Mouse (Mus musculus): ENCODE results near the gene Wipf2. TPM values are rescaled to one million over a fixed set of nuclear protein-coding genes. Genes with fewer than 3 reads are reported as not detected.

Wipf2 gene
- total and polyA plus RNA-seq, 2 experiments from 2014 or later, result 3.5 to 10.4 TPM

DNA sequence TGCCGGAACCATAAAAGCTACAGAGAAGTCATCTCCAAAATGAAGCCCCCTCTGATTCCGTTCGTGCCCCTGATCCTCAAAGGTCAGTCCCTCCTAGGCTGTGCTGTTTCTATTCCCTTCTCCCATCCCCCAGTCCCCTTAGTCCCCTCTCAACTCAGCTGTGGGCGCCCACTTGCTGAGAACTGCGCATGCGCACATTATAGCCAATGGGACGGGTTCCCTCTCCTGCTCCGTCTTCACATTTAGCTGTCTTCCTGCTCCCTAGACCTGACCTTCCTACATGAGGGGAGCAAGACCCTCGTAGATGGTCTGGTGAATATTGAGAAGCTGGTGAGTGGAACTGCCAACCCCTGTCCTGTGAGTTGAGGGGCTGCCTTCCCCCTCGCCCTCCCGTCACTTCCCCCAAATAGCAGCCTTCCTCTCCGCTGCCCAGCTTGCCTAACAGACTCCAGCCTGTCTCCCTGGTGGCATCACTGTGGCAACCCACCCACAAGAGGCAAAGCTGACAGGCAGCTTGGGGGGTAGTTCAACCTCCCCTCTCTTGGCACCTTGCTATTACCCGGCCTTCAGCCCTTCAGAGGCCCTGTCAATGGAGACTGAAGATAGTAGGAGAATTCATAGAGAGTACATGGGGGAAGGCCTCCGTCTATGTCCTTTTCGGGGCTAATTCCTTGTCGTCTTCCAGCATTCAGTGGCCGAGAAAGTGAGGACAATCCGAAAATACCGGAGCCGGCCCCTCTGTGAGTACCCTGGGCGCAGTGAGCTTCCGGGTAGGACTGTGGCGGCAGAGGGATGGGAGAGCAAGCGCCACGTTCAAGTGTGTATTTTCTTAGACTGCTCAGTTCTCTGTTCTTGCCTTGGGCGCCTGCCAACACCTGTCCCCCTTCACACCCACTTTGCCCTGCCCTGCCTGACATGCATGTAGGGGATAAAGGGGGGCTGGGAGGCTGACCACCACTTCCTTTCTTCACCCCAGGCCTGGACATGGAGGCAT lies 13.0 kb upstream of the Wipf2 start:
- 0 out of 2 replicates have a peak overlapping the region, but pooled peaks have one; percentile 6 for H3K4me3 ChIP-seq (ENCODE audit: low read length)
- 0 out of 2 replicates have a peak overlapping the region, but pooled peaks have one; percentile 13 for H3K9ac ChIP-seq (replicated peaks; ENCODE audit: low read length)
- H3K4me2 ChIP-seq (ENCODE audit: low read depth, low read length), result peak overlapping the region; percentile 38
- H3K9me3 ChIP-seq (ENCODE audit: low read length), result no peaks in the 10 kb centered on the region
- WGBS, result 46% methylated on average over 26 of the region's 26 CpGs
- no peaks in the 10 kb centered on the region for H3K27me3 ChIP-seq (ENCODE audit: insufficient read depth, low read length)
- peak overlapping the region; percentile 41; the same call in 1 of the 2 replicates for H3K27ac ChIP-seq
- H3K4me1 ChIP-seq (ENCODE audit: insufficient read depth, low read length), result peaks cover 21% of the 10 kb centered on the region
- peaks cover 3% of the 10 kb centered on the region; the same call in 1 of the 2 replicates for H3K36me3 ChIP-seq (ENCODE audit: insufficient read depth, low read length)
- ATAC-seq (peak; percentile 34; the same call in 1 of the 2 replicates), DNase-seq (ENCODE audit: low spot score) (peak; percentile 78)
- TF ChIP-seq CTCF (IDR thresholded peaks at IDR 0.05; ENCODE audit: low read depth), result no peak

DNA sequence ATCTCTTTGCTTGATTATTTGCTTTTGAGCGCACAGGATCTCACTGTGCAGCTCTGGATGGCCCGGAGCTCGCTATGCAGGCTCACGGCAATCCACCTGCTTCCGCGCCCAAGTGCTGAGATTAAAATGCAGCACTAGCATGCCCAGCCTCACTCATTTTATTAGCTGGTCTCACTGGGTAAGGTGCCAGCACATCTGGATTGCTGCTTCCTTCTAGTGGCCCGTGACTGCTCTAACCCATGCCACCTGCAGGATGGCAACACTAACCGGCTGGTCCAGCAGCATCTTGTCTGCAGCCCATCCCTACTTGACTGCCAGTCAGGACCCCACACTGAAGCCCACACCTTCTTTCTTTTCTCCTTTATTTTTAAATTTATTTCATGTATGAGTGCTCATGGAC lies 9.3 kb upstream of the Wipf2 start:
- ATAC-seq (no peak), DNase-seq (ENCODE audit: low spot score) (no peak)
- no peak for TF ChIP-seq CTCF (IDR thresholded peaks at IDR 0.05; ENCODE audit: low read depth)
- H3K9me3 ChIP-seq (ENCODE audit: low read length), result no peaks in the 10 kb centered on the region
- H3K4me3 ChIP-seq (ENCODE audit: low read length), result no peak overlapping the region
- no peak overlapping the region for H3K9ac ChIP-seq (replicated peaks; ENCODE audit: low read length)
- H3K4me1 ChIP-seq (ENCODE audit: insufficient read depth, low read length), result peaks cover 19% of the 10 kb centered on the region
- peaks cover 3% of the 10 kb centered on the region; the same call in 1 of the 2 replicates for H3K36me3 ChIP-seq (ENCODE audit: insufficient read depth, low read length)
- H3K27me3 ChIP-seq (ENCODE audit: insufficient read depth, low read length), result no peaks in the 10 kb centered on the region
- H3K4me2 ChIP-seq (ENCODE audit: low read depth, low read length), result no peak overlapping the region
- no peak overlapping the region for H3K27ac ChIP-seq
- 83% methylated on average over 8 of the region's 8 CpGs for WGBS

DNA sequence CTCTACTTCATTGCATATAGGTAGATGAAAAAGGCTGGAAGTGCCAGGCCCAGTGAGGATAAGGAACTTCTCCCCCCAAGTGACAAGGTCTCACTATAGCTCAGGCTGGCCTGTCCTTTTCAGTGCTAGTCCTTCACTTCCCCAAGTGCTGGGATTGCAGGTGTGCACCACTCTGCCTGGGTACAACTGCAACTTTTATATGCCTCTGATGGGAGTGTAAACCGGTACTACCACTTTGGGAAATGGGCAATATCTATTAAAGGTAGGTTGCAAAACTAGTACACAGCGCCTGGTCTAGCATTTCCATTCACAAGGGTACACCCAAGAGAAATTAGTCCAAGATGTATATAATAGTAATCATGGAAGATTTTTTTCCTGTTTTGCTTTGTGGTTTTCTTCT lies 8.8 kb upstream of the Wipf2 start:
- no peak for DNase-seq (ENCODE audit: low spot score)
- no peaks in the 10 kb centered on the region for H3K9me3 ChIP-seq (ENCODE audit: low read length)
- H3K27ac ChIP-seq, result no peak overlapping the region
- H3K9ac ChIP-seq (replicated peaks; ENCODE audit: low read length), result no peak overlapping the region
- 89% methylated on average over 2 of the region's 2 CpGs for WGBS
- peaks cover 3% of the 10 kb centered on the region; the same call in 1 of the 2 replicates for H3K36me3 ChIP-seq (ENCODE audit: insufficient read depth, low read length)
- H3K27me3 ChIP-seq (ENCODE audit: insufficient read depth, low read length), result no peaks in the 10 kb centered on the region
- peaks cover 13% of the 10 kb centered on the region for H3K4me1 ChIP-seq (ENCODE audit: insufficient read depth, low read length)
- ATAC-seq, result no peak
- no peak overlapping the region for H3K4me3 ChIP-seq (ENCODE audit: low read length)
- TF ChIP-seq CTCF (IDR thresholded peaks at IDR 0.05; ENCODE audit: low read depth), result no peak
- H3K4me2 ChIP-seq (ENCODE audit: low read depth, low read length), result no peak overlapping the region

DNA sequence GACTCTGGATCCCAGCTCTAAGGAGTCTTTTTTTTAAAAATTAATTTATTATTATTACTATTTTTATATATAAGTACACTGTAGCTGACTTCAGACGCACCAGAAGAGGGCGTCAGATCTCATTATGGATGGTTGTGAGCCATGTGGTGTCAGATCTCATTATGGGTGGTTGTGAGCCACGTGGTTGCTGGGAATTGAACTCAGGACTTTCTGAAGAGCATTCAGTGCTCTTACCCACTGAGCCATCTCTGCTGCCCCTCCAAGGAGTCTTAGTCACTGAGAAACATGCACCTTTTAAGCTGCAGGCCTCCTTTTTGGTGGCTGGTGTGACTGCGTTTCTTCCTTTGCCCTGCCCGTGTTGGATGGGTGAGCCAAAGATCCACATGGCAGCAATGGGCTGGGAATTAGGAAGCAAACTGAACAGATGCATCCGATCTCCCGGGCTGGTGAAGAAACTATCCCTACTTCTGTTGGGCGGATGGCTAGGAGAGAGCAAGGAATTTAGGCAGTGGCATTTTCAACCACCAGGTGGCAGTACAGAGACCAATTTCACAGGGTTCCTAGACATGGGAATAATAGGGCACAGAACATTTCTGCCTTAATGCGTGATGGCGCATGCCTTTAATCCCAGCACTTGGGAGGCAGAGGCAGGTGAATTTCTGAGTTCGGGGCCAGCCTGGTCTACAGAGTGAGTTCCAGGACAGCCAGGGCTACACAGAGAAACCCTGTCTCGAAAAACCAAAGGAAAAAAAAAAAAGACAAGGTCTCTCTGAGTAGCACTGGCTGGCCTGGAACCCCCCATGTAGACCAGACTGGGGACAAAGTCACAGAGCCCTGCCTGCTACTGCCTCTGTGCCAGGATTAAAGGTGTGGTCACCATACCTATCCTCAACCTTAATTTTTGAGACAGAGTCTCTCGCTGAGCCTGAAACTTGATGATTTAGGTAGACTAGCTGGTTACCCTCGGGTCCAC lies 4.4 kb upstream of the Wipf2 start:
- no peak overlapping the region for H3K4me2 ChIP-seq (ENCODE audit: low read depth, low read length)
- no peaks in the 10 kb centered on the region for H3K4me1 ChIP-seq (ENCODE audit: insufficient read depth, low read length)
- no peaks in the 10 kb centered on the region for H3K27me3 ChIP-seq (ENCODE audit: insufficient read depth, low read length)
- DNase-seq (ENCODE audit: low spot score) (peak; percentile 93), ATAC-seq (0 out of 2 replicates have a peak, but pooled peaks have one; percentile 33)
- peak; percentile 91 for TF ChIP-seq CTCF (IDR thresholded peaks at IDR 0.05; ENCODE audit: low read depth)
- no peak overlapping the region for H3K4me3 ChIP-seq (ENCODE audit: low read length)
- H3K9ac ChIP-seq (replicated peaks; ENCODE audit: low read length), result no peak overlapping the region
- no peaks in the 10 kb centered on the region for H3K36me3 ChIP-seq (ENCODE audit: insufficient read depth, low read length)
- no peak overlapping the region for H3K27ac ChIP-seq
- WGBS, result 33% methylated on average over 13 of the region's 14 CpGs
- no peaks in the 10 kb centered on the region for H3K9me3 ChIP-seq (ENCODE audit: low read length)

DNA sequence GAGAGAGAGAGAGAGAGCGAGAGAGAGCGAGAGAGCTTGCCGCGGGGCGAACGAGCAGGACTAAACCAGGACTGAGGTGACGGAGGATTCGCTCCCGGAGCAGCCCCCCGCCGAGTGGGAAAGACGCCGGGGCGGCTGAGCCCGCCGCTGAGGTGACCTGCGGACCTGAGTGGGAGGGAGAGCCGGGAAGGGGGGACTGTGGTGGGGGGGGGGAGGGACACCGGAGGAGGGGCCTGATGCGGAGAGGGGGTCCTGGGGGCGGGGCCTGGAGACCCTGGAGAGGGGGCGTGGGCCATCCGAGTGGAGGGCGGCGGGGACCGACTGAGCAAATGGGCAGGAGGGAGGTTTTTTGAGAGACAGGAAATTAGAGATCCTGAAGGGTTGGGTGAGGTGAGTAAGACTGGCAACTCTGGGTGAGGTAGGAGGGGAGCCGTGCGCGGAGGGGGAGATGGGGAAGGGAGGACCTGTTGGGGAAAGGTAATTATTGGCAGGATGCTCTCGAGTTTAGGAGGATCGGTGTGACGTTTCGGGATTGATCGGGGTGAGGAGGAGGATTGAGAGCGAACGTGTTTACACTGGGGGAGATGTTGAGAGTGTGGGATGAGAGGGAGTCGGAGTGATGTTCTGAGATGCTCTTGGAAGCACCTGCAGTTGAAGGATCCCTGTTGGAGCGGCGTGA lies 452 bp downstream of the Wipf2 start:
- Histone ChIP-seq H3K9ac (replicated peaks; ENCODE audit: low read length) (peak overlapping the region; percentile 64), H3K36me3 (ENCODE audit: insufficient read depth, low read length) (no peaks in the 10 kb centered on the region), H3K27ac (peak overlapping the region; percentile 88), H3K4me1 (ENCODE audit: insufficient read depth, low read length) (peaks cover 9% of the 10 kb centered on the region; the same call in 1 of the 2 replicates), H3K4me3 (ENCODE audit: low read length) (peak overlapping the region; percentile 51), H3K27me3 (ENCODE audit: insufficient read depth, low read length) (no peaks in the 10 kb centered on the region), H3K9me3 (ENCODE audit: low read length) (no peaks in the 10 kb centered on the region), H3K4me2 (ENCODE audit: low read depth, low read length) (peak overlapping the region; percentile 73)
- WGBS, result under 1% methylated on average over 36 of the region's 39 CpGs
- peak; percentile 86 for DNase-seq (ENCODE audit: low spot score)
- no peak for TF ChIP-seq CTCF (IDR thresholded peaks at IDR 0.05; ENCODE audit: low read depth)
- ATAC-seq, result peak; percentile 78

DNA sequence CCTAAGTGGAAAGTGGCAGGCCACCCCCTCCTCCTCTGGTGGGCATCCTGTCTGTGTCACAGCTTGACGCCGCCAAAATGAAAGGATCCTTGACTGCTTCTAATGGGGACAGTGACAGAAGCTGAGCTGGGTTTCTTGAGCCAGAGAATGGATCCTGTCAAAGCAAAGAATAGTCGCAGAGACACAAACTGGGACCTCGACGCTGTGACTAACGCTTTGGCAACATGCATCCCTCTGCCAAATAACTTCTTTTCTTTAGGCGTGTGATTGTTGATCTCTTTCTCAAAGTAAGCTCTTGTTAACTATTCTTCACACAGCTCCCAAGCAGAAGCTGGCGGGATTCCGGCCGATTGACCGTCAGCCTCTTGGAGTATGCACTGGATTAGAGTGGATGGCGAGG lies 3.9 kb downstream of the Wipf2 start:
- ATAC-seq (peak; percentile 71), DNase-seq (ENCODE audit: low spot score) (peak; percentile 81)
- H3K27ac ChIP-seq, result peak overlapping the region; percentile 71

More for the DNA sequence above, 3.9 kb downstream of the Wipf2 start:
- no peak overlapping the region for H3K4me3 ChIP-seq (ENCODE audit: low read length)
- no peaks in the 10 kb centered on the region for H3K9me3 ChIP-seq (ENCODE audit: low read length)
- H3K36me3 ChIP-seq (ENCODE audit: insufficient read depth, low read length), result no peaks in the 10 kb centered on the region
- H3K4me1 ChIP-seq (ENCODE audit: insufficient read depth, low read length), result peaks cover 12% of the 10 kb centered on the region
- no peak overlapping the region for H3K4me2 ChIP-seq (ENCODE audit: low read depth, low read length)
- no peaks in the 10 kb centered on the region for H3K27me3 ChIP-seq (ENCODE audit: insufficient read depth, low read length)
- WGBS, result 17% methylated on average over 12 of the region's 12 CpGs
- TF ChIP-seq CTCF (IDR thresholded peaks at IDR 0.05; ENCODE audit: low read depth), result no peak
- no peak overlapping the region for H3K9ac ChIP-seq (replicated peaks; ENCODE audit: low read length)
